21 mouse cellular contexts compared by ENCODE assay signal in the genomic region with DNA sequence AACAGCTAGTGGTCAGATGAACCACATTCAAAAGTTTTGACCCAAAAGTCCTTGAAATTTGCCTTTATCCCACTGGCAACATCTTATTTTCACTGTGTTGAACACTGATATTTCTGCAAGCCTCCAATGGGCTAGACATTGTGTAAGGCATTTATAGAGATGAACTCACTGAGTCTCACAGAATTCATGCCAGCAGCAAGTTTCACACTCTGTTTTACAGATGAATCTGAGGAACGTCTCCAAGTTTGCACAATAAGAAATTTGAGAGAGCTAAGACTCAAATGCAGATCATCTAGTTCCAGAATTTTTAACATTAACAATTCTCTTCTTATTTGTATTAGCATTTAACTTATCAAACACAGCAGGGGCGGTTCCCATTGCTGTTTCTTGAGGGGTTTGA.
"Had no signal": no experiment of that assay in that cellular context is flagged by ENCODE, and none has a peak within 500 bp of the region (broad histone marks: within the 10 kb centered on the region; RNA-seq: fewer than 3 reads in every experiment).

No protein-coding gene starts in this region.

- ATAC-seq: forebrain, embryonic 13.5 days; forebrain, embryonic 14.5 days; forebrain, embryonic 15.5 days; forebrain, embryonic 16.5 days; forebrain, postnatal 0 days had no signal

- DNase-seq: cerebellum, adult 8-10 months; cerebellum, adult 9-10 months; cerebellum, adult 9-11 months; cerebellum, postnatal 10 days; cerebellum, postnatal 14 days; cerebellum, postnatal 25 days; cerebellum, postnatal 36 days; embryo, embryonic 11 days; forebrain, postnatal 0 days; gastrocnemius, adult 2 months; gastrocnemius, postnatal 10 days; gastrocnemius, postnatal 14 days; gastrocnemius, postnatal 25 days; gastrocnemius, postnatal 36 days; heart, adult 11 months; heart, adult 18-20 months; heart, adult 2 months had no signal
